Mouse (Mus musculus) heart, postnatal 0 days (tissue): ENCODE results near the gene Mrgprh. TPM values are rescaled to one million over a fixed set of nuclear protein-coding genes. Genes with fewer than 3 reads are reported as not detected.

Experiments used
- ATAC-seq: fragments of 200-750 bp; cut with Nextera tagmentation; 2 replicates; pipeline ENCODE4 v1.8.0; 2017; ENCODE audit warnings: low read depth, moderate number of reproducible peaks, moderate library complexity; ENCODE audit not compliant: insufficient read depth
- DNase-seq: peaks from one replicate; pipeline ENCODE4 v3.0.0-alpha.2; 2016; ENCODE audit warnings: low spot score
- H3K27ac ChIP-seq: fragments of 300-500 bp; sonication (generic); 2 replicates; pipeline ENCODE4 v1.5.1; 2014; ENCODE audit warnings: low read depth, mild to moderate bottlenecking
- H3K27me3 ChIP-seq: fragments of 300-500 bp; sonication (generic); 2 replicates; pipeline ENCODE4 v1.6.1; 2014; ENCODE audit warnings: low read length, mixed read lengths; ENCODE audit not compliant: control insufficient read depth, insufficient read depth
- H3K36me3 ChIP-seq: fragments of 300-500 bp; sonication (generic); replicated peaks from 2 replicates; pipeline ENCODE4 v1.6.1; 2014; ENCODE audit warnings: low read length, mixed read lengths; ENCODE audit not compliant: control insufficient read depth, insufficient read depth
- H3K4me1 ChIP-seq: fragments of 300-500 bp; sonication (generic); 2 replicates; pipeline ENCODE4 v1.6.1; 2014; ENCODE audit warnings: antibody characterized with exemption; ENCODE audit not compliant: control insufficient read depth, insufficient read depth
- H3K4me2 ChIP-seq: fragments of 300-500 bp; sonication (generic); 2 replicates; pipeline ENCODE4 v1.6.1; 2014; ENCODE audit warnings: low read depth, mild to moderate bottlenecking, low read length, moderate library complexity
- H3K4me3 ChIP-seq: fragments of 300-500 bp; sonication (generic); 2 replicates; pipeline ENCODE4 v1.5.1; 2014; ENCODE audit warnings: low read depth, low read length
- H3K9ac ChIP-seq: fragments of 300-500 bp; sonication (generic); replicated peaks from 2 replicates; pipeline ENCODE4 v1.6.1; 2014; ENCODE audit warnings: low read depth, low read length, mixed read lengths
- H3K9me3 ChIP-seq: fragments of 300-500 bp; sonication (generic); replicated peaks from 2 replicates; pipeline ENCODE4 v1.6.1; 2016; ENCODE audit warnings: low read length; ENCODE audit not compliant: control insufficient read depth
- CTCF ChIP-seq: IDR thresholded peaks from 2 replicates; pipeline ENCODE4 v1.5.1; 2016; ENCODE audit warnings: antibody characterized with exemption, control low read depth, low read depth
- EP300 ChIP-seq: IDR thresholded peaks from 2 replicates; pipeline ENCODE4 v1.6.1; 2016; ENCODE audit warnings: antibody characterized with exemption, low read depth
- WGBS: fragments of 180-500 bp; shearing (Covaris S2); extraction: QIAGEN DNeasy Blood & Tissue Kit; methylation state at CpG from one replicate; pipeline ENCODE4 v1.1.7; 2014; 5-methylcytosine and 5-hydroxymethylcytosine counted together
- microRNA-seq: library from miRNA; unstranded; fragments of <30 nt; microRNA quantifications from one replicate; pipeline ENCODE4, GENCODE M21; 2016
- polyA plus RNA-seq: library from polyadenylated mRNA; unstranded; fragments of >200 nt; fragmentation: Nextera tagmentation; extraction: Ambion mirVana; gene quantifications from 2 replicates; pipeline ENCODE4 v1.2.1, GENCODE M21; 2015
- total RNA-seq: library from RNA; depleted of rRNA; stranded (reverse); fragments of >200 nt; gene quantifications from 2 replicates; pipeline ENCODE4 v1.2.3, GENCODE M21; 2014; ENCODE audit warnings: low replicate concordance; rRNA removed

Mrgprh gene
- total and polyA plus RNA-seq, 2 experiments from 2014 or later: 0.25 TPM; not detected in 1

GRCm38 (mm10) chr17:12925001-12925400, 49.2 kb downstream of the Mrgprh start:
- TF ChIP-seq CTCF: no peak
- TF ChIP-seq EP300: no peak
- H3K4me1 ChIP-seq: no peaks in the 10 kb centered on the region
- H3K4me3 ChIP-seq: no peak overlapping the region
- no peak overlapping the region for H3K4me2 ChIP-seq
- no peak for DNase-seq
- WGBS: 74% methylated on average over 3 of the region's 3 CpGs
- ATAC-seq: no peak
- no peaks in the 10 kb centered on the region for H3K27me3 ChIP-seq
- H3K9ac ChIP-seq: no peak overlapping the region
- H3K9me3 ChIP-seq: no peaks in the 10 kb centered on the region
- H3K36me3 ChIP-seq: peaks cover 58% of the 10 kb centered on the region
- no peak overlapping the region for H3K27ac ChIP-seq

GRCm38 (mm10) chr17:12925703-12926180, 49.9 kb downstream of the Mrgprh start:
- 85% methylated on average over 8 of the region's 8 CpGs for WGBS
- no peak for ATAC-seq
- Histone ChIP-seq H3K9ac (no peak overlapping the region), H3K27ac (no peak overlapping the region), H3K4me2 (no peak overlapping the region), H3K9me3 (no peaks in the 10 kb centered on the region), H3K36me3 (peaks cover 51% of the 10 kb centered on the region), H3K4me3 (no peak overlapping the region), H3K4me1 (no peaks in the 10 kb centered on the region), H3K27me3 (no peaks in the 10 kb centered on the region)
- DNase-seq: no peak
- TF ChIP-seq CTCF (no peak), EP300 (no peak)

Small RNA genes within 50 kb of the gene (microRNA-seq; reads per million reads assigned to microRNA genes)
- gene Gm24085: not detected

Other genes starting within 250 kb of the Mrgprh start
- gene Slc22a1, start 200.2 kb upstream of the Mrgprh start, total RNA-seq: not detected in 2 replicates
- 33.5 and 42.8 TPM in 2 replicates for gene Slc22a1, start 200.2 kb upstream of the Mrgprh start, polyA plus RNA-seq
- 424 and 484 TPM in 2 replicates for gene Igf2r, start 106.4 kb upstream of the Mrgprh start, total RNA-seq
- gene Igf2r, start 106.4 kb upstream of the Mrgprh start, polyA plus RNA-seq: 52.2 and 59.9 TPM in 2 replicates
- not detected in 2 replicates for gene Mas1, start 7.9 kb upstream of the Mrgprh start, total RNA-seq
- gene Mas1, start 7.9 kb upstream of the Mrgprh start, polyA plus RNA-seq: 0.18 and 0.27 TPM in 2 replicates
- gene Pnldc1, start 34.2 kb downstream of the Mrgprh start, total RNA-seq: 0.43 TPM in 1 of 2 replicates, not detected in the other
- 0.38 and 0.45 TPM in 2 replicates for gene Pnldc1, start 34.2 kb downstream of the Mrgprh start, polyA plus RNA-seq
- gene Tcp1, start 39.7 kb downstream of the Mrgprh start, total RNA-seq: 330 and 467 TPM in 2 replicates
- 245 and 252 TPM in 2 replicates for gene Tcp1, start 39.7 kb downstream of the Mrgprh start, polyA plus RNA-seq
- 77.5 and 154 TPM in 2 replicates for gene Mrpl18, start 40.3 kb downstream of the Mrgprh start, total RNA-seq
- 269 and 276 TPM in 2 replicates for gene Mrpl18, start 40.3 kb downstream of the Mrgprh start, polyA plus RNA-seq
- 0.23 TPM in 1 of 2 replicates, not detected in the other for gene Acat3, start 64.6 kb downstream of the Mrgprh start, total RNA-seq
- 0.12 TPM in 1 of 2 replicates, not detected in the other for gene Acat3, start 64.6 kb downstream of the Mrgprh start, polyA plus RNA-seq
- 14.3 and 16.1 TPM in 2 replicates for gene Acat2, start 84.7 kb downstream of the Mrgprh start, total RNA-seq
- gene Acat2, start 84.7 kb downstream of the Mrgprh start, polyA plus RNA-seq: 13.3 and 14.8 TPM in 2 replicates
- gene Wtap, start 118.1 kb downstream of the Mrgprh start, total RNA-seq: 39.6 and 41.4 TPM in 2 replicates
- gene Wtap, start 118.1 kb downstream of the Mrgprh start, polyA plus RNA-seq: 71.1 and 72.2 TPM in 2 replicates
- 925 and 977 TPM in 2 replicates for gene Sod2, start 130.8 kb downstream of the Mrgprh start, total RNA-seq
- gene Sod2, start 130.8 kb downstream of the Mrgprh start, polyA plus RNA-seq: 951 and 954 TPM in 2 replicates
- not detected in 2 replicates for gene Gpr31b, start 176.3 kb downstream of the Mrgprh start, total RNA-seq
- gene Gpr31b, start 176.3 kb downstream of the Mrgprh start, polyA plus RNA-seq: not detected in 2 replicates
- 0.04 TPM in 1 of 2 replicates, not detected in the other for gene Tcp10b, start 185.1 kb downstream of the Mrgprh start, total RNA-seq
- gene Tcp10b, start 185.1 kb downstream of the Mrgprh start, polyA plus RNA-seq: 0.25 TPM in 1 of 2 replicates, not detected in the other